27 mouse cellular contexts compared by ENCODE assay signal in genomic region chr3:138325466-138325865, GRCm38 (mm10). TPM values are rescaled to one million over a fixed set of nuclear protein-coding genes. Genes with fewer than 3 reads are reported as not detected.
DNase-seq lines count a peak whose midpoint lies in the region; TF ChIP-seq lines count a peak whose summit lies in the region.
"Had no signal": no experiment of that assay in that cellular context is flagged by ENCODE, and none has a peak within 500 bp of the region (broad histone marks: within the 10 kb centered on the region; RNA-seq: fewer than 3 reads in every experiment).

No protein-coding gene starts in this region.

- 82% methylated on average over 6 of the region's 6 CpGs for WGBS in heart, embryonic 10.5 days
- WGBS in limb, embryonic 10.5 days, result 94% methylated on average over 6 of the region's 6 CpGs

- no peaks in the 10 kb centered on the region for H3K9me3 ChIP-seq in heart, embryonic 10.5 days
- no peaks in the 10 kb centered on the region for H3K9me3 ChIP-seq in limb, embryonic 10.5 days (replicated peaks)
- H3K9me3 ChIP-seq: G1E had no signal

- intact Hi-C loops in heart, postnatal 36 days (cut with DNase I), result no loop called here

- DNase-seq in heart, adult 11 months, result peak; percentile 73
- no peak for DNase-seq in heart, postnatal 36 days
- DNase-seq in heart, embryonic 10.5 days (ENCODE audit: low spot score), result peak; percentile 51
- DNase-seq in heart, postnatal 4 days, result no peak
- peak; percentile 3 for DNase-seq in limb, embryonic 10.5 days (ENCODE audit: low spot score)
- DNase-seq in layer of hippocampus, adult 2 months (ENCODE audit: low spot score in 2 of 2), result no peak
- DNase-seq: adrenal gland, adult 2 months; adrenal gland, adult 8-10 months; adrenal gland, postnatal 10 days; adrenal gland, postnatal 14 days; adrenal gland, postnatal 25 days; adrenal gland, postnatal 36 days; B cell, adult 2 months; cerebellum, adult 11 months; cerebellum, adult 11-12 months; cerebellum, adult 18-20 months had no signal

- no peak for TF ChIP-seq CTCF in layer of hippocampus, adult 2 months (conservative IDR thresholded peaks at IDR 0.05)

- no peaks in the 10 kb centered on the region for H3K4me1 ChIP-seq in heart, embryonic 10.5 days
- no peaks in the 10 kb centered on the region for H3K4me1 ChIP-seq in limb, embryonic 10.5 days

- no peaks in the 10 kb centered on the region for H3K36me3 ChIP-seq in heart, embryonic 10.5 days
- H3K36me3 ChIP-seq in limb, embryonic 10.5 days, result no peaks in the 10 kb centered on the region
- H3K36me3 ChIP-seq: G1E had no signal

- H3K27ac ChIP-seq in heart, embryonic 10.5 days, result no peak overlapping the region
- no peak overlapping the region for H3K27ac ChIP-seq in limb, embryonic 10.5 days
- no peak overlapping the region for H3K27ac ChIP-seq in layer of hippocampus, adult 2 months

- no peak overlapping the region for H3K4me3 ChIP-seq in heart, embryonic 10.5 days
- no peak overlapping the region for H3K4me3 ChIP-seq in limb, embryonic 10.5 days
- H3K4me3 ChIP-seq in layer of hippocampus, adult 2 months, result no peak overlapping the region

- H3K27me3 ChIP-seq in heart, embryonic 10.5 days (ENCODE audit: insufficient read depth, poor library complexity, severe bottlenecking), result no peaks in the 10 kb centered on the region
- no peaks in the 10 kb centered on the region for H3K27me3 ChIP-seq in limb, embryonic 10.5 days (ENCODE audit: low read depth, poor library complexity, severe bottlenecking)
- H3K27me3 ChIP-seq: CH12.LX, Patski had no signal

RNA-seq across cellular contexts. Expression of gene Adh6a, which starts 12.4 kb away (rescaled TPM):
- total RNA-seq in heart, postnatal 36 days (2021), result not detected
- 0.17 TPM in 1 of 2 replicates, not detected in the other for polyA plus RNA-seq in heart, embryonic 10.5 days (2016; fragmentation: Nextera tagmentation; extraction: Ambion mirVana)
- not detected for total RNA-seq in heart, postnatal 4 days (2021)
- polyA plus RNA-seq in limb, embryonic 10.5 days (2016; fragmentation: Nextera tagmentation; extraction: Ambion mirVana), result not detected in 2 replicates
- not detected for total RNA-seq in layer of hippocampus, adult 2 months (2021)
- total RNA-seq: adrenal gland, adult 18-20 months; adrenal gland, adult 2 months; adrenal gland, adult 8-10 months; adrenal gland, postnatal 14 days; adrenal gland, postnatal 25 days; adrenal gland, postnatal 36 days; adrenal gland, postnatal 4 days; CH12.LX; ES-E14; MEL had no signal
- polyA plus RNA-seq: activated CD4-positive, CD25-positive, alpha-beta regulatory T cell, adult 4 months; adrenal gland, adult 2 months; brain, embryonic 14.5 days; C2C12; CD4-positive, CD25-positive, alpha-beta regulatory T cell, adult 4 months; G1E had no signal

RNA-seq across cellular contexts. Expression of gene Adh6b, which starts 16.1 kb away (rescaled TPM):
- 1 to 10 TPM; 1.1 to 1.5 TPM for total RNA-seq in heart, postnatal 36 days (2021)
- polyA plus RNA-seq in heart, embryonic 10.5 days (2016; fragmentation: Nextera tagmentation; extraction: Ambion mirVana), result 1.7 and 2.9 TPM in 2 replicates
- total RNA-seq in heart, postnatal 4 days (2021), result 1 to 10 TPM; 2.6 to 4.0 TPM
- 0.81 and 1.2 TPM in 2 replicates for polyA plus RNA-seq in limb, embryonic 10.5 days (2016; fragmentation: Nextera tagmentation; extraction: Ambion mirVana)
- total RNA-seq in layer of hippocampus, adult 2 months (2021), result not detected
- total RNA-seq: adrenal gland, postnatal 25 days; CH12.LX; ES-E14; MEL had no signal
- polyA plus RNA-seq: activated CD4-positive, CD25-positive, alpha-beta regulatory T cell, adult 4 months; adrenal gland, adult 2 months; C2C12; CD4-positive, CD25-positive, alpha-beta regulatory T cell, adult 4 months; G1E had no signal

Comparison
In these comparisons a context has a peak if more than half of its experiments do, and no peak if none do; other contexts are left out.
1. DNase-seq: peak in heart, adult 11 months (single experiment), heart, embryonic 10.5 days (single experiment) and limb, embryonic 10.5 days (single experiment); none in heart, postnatal 36 days (0 of 2), heart, postnatal 4 days (single experiment) and layer of hippocampus, adult 2 months (0 of 2).